Mouse (Mus musculus) thymus, adult 2 months (tissue): ENCODE results near the gene Ehhadh. TPM values are rescaled to one million over a fixed set of nuclear protein-coding genes. Genes with fewer than 3 reads are reported as not detected.

Experiments used
- DNase-seq: peaks from one replicate; pipeline ENCODE4 v3.0.0; 2021
- H3K27ac ChIP-seq: fragments of 200-500 bp; 2 replicates; pipeline ENCODE4 v1.5.1; 2012; ENCODE audit warnings: low read length, control low read depth; ENCODE audit not compliant: control insufficient read depth, insufficient read depth
- H3K27me3 ChIP-seq: fragments of 200-500 bp; 2 replicates; pipeline ENCODE4 v1.6.1; 2012; ENCODE audit warnings: mild to moderate bottlenecking, low read length, moderate library complexity, mixed read lengths; ENCODE audit not compliant: control insufficient read depth, insufficient read depth
- H3K36me3 ChIP-seq: fragments of 200-500 bp; 2 replicates; pipeline ENCODE4 v1.6.1; 2012; ENCODE audit warnings: mild to moderate bottlenecking, low read length, moderate library complexity; ENCODE audit not compliant: control insufficient read depth, insufficient read depth
- H3K4me1 ChIP-seq: fragments of 200-500 bp; replicated peaks from 2 replicates; pipeline ENCODE4 v1.6.1; 2012; ENCODE audit warnings: low read length; ENCODE audit not compliant: control insufficient read depth, insufficient read depth
- H3K4me3 ChIP-seq: fragments of 200-500 bp; 2 replicates; pipeline ENCODE4 v1.5.1; 2012; ENCODE audit warnings: mild to moderate bottlenecking, low read length, control low read depth, moderate library complexity; ENCODE audit not compliant: control insufficient read depth, insufficient read depth
- CTCF ChIP-seq: fragments of 200-500 bp; IDR thresholded peaks from 2 replicates; pipeline ENCODE4 v1.5.1; 2012; ENCODE audit warnings: mild to moderate bottlenecking, control low read depth, low read length, moderate library complexity, borderline replicate concordance; ENCODE audit not compliant: control insufficient read depth, poor library complexity, insufficient read depth; ENCODE audit errors: extremely low read depth
- POLR2A ChIP-seq: fragments of 200-500 bp; IDR thresholded peaks from 2 replicates; pipeline ENCODE4 v1.6.1; 2012; ENCODE audit warnings: mild to moderate bottlenecking, low read length, control low read depth, moderate library complexity; ENCODE audit not compliant: control insufficient read depth, poor library complexity, insufficient read depth; ENCODE audit errors: extremely low read depth
- WGBS: fragments of 180-500 bp; shearing (Covaris S2); methylation state at CpG from one replicate; pipeline ENCODE4 v1.1.7; 2018; 5-methylcytosine and 5-hydroxymethylcytosine counted together
- polyA plus RNA-seq: library from polyadenylated mRNA; depleted of rRNA; stranded (reverse); fragments of >200 nt; gene quantifications from 2 replicates; pipeline ENCODE4 v1.2.3, GENCODE M21; 2012

Ehhadh gene
- polyA plus RNA-seq, 1 experiment = 8.0 TPM

- no peak for DNase-seq
- Histone ChIP-seq H3K36me3 (no peaks in the 10 kb centered on the region), H3K27ac (no peak overlapping the region), H3K27me3 (no peaks in the 10 kb centered on the region), H3K4me3 (no peak overlapping the region), H3K4me1 (peaks cover 9% of the 10 kb centered on the region)
- no peak for TF ChIP-seq CTCF
- no peak for TF ChIP-seq POLR2A
- WGBS = 16% methylated on average over 1 of the region's 1 CpGs
These were observed 2.9 kb upstream of the Ehhadh start for GRCm38 (mm10) chr16:21790469-21790868.

GRCm38 (mm10) chr16:21789180-21789579, 1.6 kb upstream of the Ehhadh start:
- H3K4me1 ChIP-seq = peaks cover 9% of the 10 kb centered on the region
- WGBS = 98% methylated on average over 2 of the region's 2 CpGs
- no peak overlapping the region for H3K27ac ChIP-seq
- no peak overlapping the region for H3K4me3 ChIP-seq
- H3K27me3 ChIP-seq = no peaks in the 10 kb centered on the region
- H3K36me3 ChIP-seq = no peaks in the 10 kb centered on the region
- TF ChIP-seq CTCF (no peak), POLR2A (no peak)
- DNase-seq = no peak

- Histone ChIP-seq H3K4me1 (peaks cover 9% of the 10 kb centered on the region), H3K36me3 (no peaks in the 10 kb centered on the region), H3K27ac (no peak overlapping the region), H3K27me3 (no peaks in the 10 kb centered on the region), H3K4me3 (no peak overlapping the region)
- TF ChIP-seq POLR2A (no peak), CTCF (no peak)
- WGBS = 74% methylated on average over 3 of the region's 3 CpGs
- no peak for DNase-seq
These were observed 974 bp upstream of the Ehhadh start for GRCm38 (mm10) chr16:21788581-21788980.

GRCm38 (mm10) chr16:21786317-21786716, 1.3 kb downstream of the Ehhadh start:
- DNase-seq = no peak
- Histone ChIP-seq H3K36me3 (no peaks in the 10 kb centered on the region), H3K27ac (no peak overlapping the region), H3K27me3 (no peaks in the 10 kb centered on the region), H3K4me3 (no peak overlapping the region), H3K4me1 (peaks cover 9% of the 10 kb centered on the region)
- 92% methylated on average over 8 of the region's 8 CpGs for WGBS
- TF ChIP-seq POLR2A = no peak
- TF ChIP-seq CTCF = no peak

GRCm38 (mm10) chr16:21785000-21785399, 2.6 kb downstream of the Ehhadh start:
- no peaks in the 10 kb centered on the region for H3K27me3 ChIP-seq
- no peak overlapping the region for H3K27ac ChIP-seq
- 88% methylated on average over 4 of the region's 4 CpGs for WGBS
- H3K4me1 ChIP-seq = peaks cover 9% of the 10 kb centered on the region
- no peak for TF ChIP-seq CTCF
- TF ChIP-seq POLR2A = no peak
- no peaks in the 10 kb centered on the region for H3K36me3 ChIP-seq
- H3K4me3 ChIP-seq = no peak overlapping the region
- DNase-seq = no peak

- Histone ChIP-seq H3K36me3 (no peaks in the 10 kb centered on the region), H3K4me1 (peaks cover 6% of the 10 kb centered on the region), H3K27me3 (no peaks in the 10 kb centered on the region), H3K4me3 (no peak overlapping the region), H3K27ac (no peak overlapping the region)
- TF ChIP-seq POLR2A (no peak), CTCF (no peak)
- 99% methylated on average over 2 of the region's 2 CpGs for WGBS
- no peak for DNase-seq
These were observed 4.8 kb downstream of the Ehhadh start for GRCm38 (mm10) chr16:21782807-21783206.

- Histone ChIP-seq H3K4me3 (no peak overlapping the region), H3K27me3 (no peaks in the 10 kb centered on the region), H3K36me3 (peaks cover 3% of the 10 kb centered on the region; the same call in 1 of the 2 replicates), H3K4me1 (peaks cover 5% of the 10 kb centered on the region), H3K27ac (no peak overlapping the region)
- no peak for TF ChIP-seq POLR2A
- TF ChIP-seq CTCF = no peak
- no peak for DNase-seq
- 94% methylated on average over 3 of the region's 3 CpGs for WGBS
These were observed 5.7 kb downstream of the Ehhadh start for GRCm38 (mm10) chr16:21781895-21782294.
